Mouse (Mus musculus) spleen, postnatal 10 days (tissue): ENCODE measurements around the gene Car12.

Experiments used
- DNase-seq, 2 experiments: peaks; one replicate each; pipeline ENCODE4 v3.0.0; 2021 to 2022; ENCODE audit warnings: low spot score in 2 of 2

Car12 gene

GRCm38 (mm10) chr9:66713135-66714021, at the start of gene Car12:
TSS of gene Car12 (plus strand) at chr9:66713686.
- peak; percentile 6 to 45 for DNase-seq

- DNase-seq = no peak
These were observed 49.7 kb upstream of the Car12 start for GRCm38 (mm10) chr9:66663764-66664163.

- no peak for DNase-seq
These were observed 48.9 kb upstream of the Car12 start for GRCm38 (mm10) chr9:66664561-66664960.

GRCm38 (mm10) chr9:66666153-66666552, 47.3 kb upstream of the Car12 start:
- DNase-seq = no peak

- no peak for DNase-seq
These were observed 46.4 kb upstream of the Car12 start for GRCm38 (mm10) chr9:66667046-66667445.

- DNase-seq = no peak
These were observed 45.6 kb upstream of the Car12 start for GRCm38 (mm10) chr9:66667868-66668267.

GRCm38 (mm10) chr9:66669561-66670078, 43.9 kb upstream of the Car12 start:
- DNase-seq = no peak

GRCm38 (mm10) chr9:66673771-66674170, 39.7 kb upstream of the Car12 start:
- DNase-seq = no peak

- DNase-seq = no peak
These were observed 37.9 kb upstream of the Car12 start for GRCm38 (mm10) chr9:66675566-66675965.

GRCm38 (mm10) chr9:66680102-66680501, 33.4 kb upstream of the Car12 start:
- peak in 1 of 2 experiments; percentile 17 for DNase-seq

- DNase-seq = peak in 1 of 2 experiments; percentile 35
These were observed 30.7 kb upstream of the Car12 start for GRCm38 (mm10) chr9:66682822-66683221.

- no peak for DNase-seq
These were observed 27.8 kb upstream of the Car12 start for GRCm38 (mm10) chr9:66685730-66686129.

GRCm38 (mm10) chr9:66687713-66688112, 25.8 kb upstream of the Car12 start:
- DNase-seq = no peak

GRCm38 (mm10) chr9:66691683-66692305, 21.7 kb upstream of the Car12 start:
- peak in 1 of 2 experiments; percentile 37 for DNase-seq

GRCm38 (mm10) chr9:66697355-66698140, 15.9 kb upstream of the Car12 start:
- DNase-seq = no peak

- DNase-seq = no peak
These were observed 13.7 kb upstream of the Car12 start for GRCm38 (mm10) chr9:66699748-66700147.

- no peak for DNase-seq
These were observed 10.5 kb upstream of the Car12 start for GRCm38 (mm10) chr9:66703002-66703401.

GRCm38 (mm10) chr9:66705354-66705753, 8.1 kb upstream of the Car12 start:
- DNase-seq = no peak

- DNase-seq = peak; percentile 82 to 85
These were observed 7.7 kb upstream of the Car12 start for GRCm38 (mm10) chr9:66705766-66706165.

GRCm38 (mm10) chr9:66708054-66708772, 5.3 kb upstream of the Car12 start:
- DNase-seq = no peak

- DNase-seq = no peak
These were observed 4.5 kb upstream of the Car12 start for GRCm38 (mm10) chr9:66708816-66709555.
